Mouse (Mus musculus) heart, adult 2 months (tissue): Measurements from ENCODE around the gene Hyal3. TPM values are rescaled to one million over a fixed set of nuclear protein-coding genes. Genes with fewer than 3 reads are reported as not detected.

ENCODE experiments used
- DNase-seq, 2 experiments: peaks; one replicate each; pipeline ENCODE4 v3.0.0; 2021
- H3K27ac ChIP-seq: fragments of 200-600 bp; 2 replicates; pipeline ENCODE4 v1.8.1; 2022
- H3K27me3 ChIP-seq: fragments of 200-500 bp; 2 replicates; pipeline ENCODE4 v1.6.1; 2012; ENCODE audit warnings: mild to moderate bottlenecking, low read length, inconsistent platforms, mixed read lengths; ENCODE audit not compliant: control insufficient read depth, insufficient read depth
- H3K36me3 ChIP-seq: fragments of 200-500 bp; 2 replicates; pipeline ENCODE4 v1.6.1; 2012; ENCODE audit warnings: low read length, inconsistent platforms; ENCODE audit not compliant: control insufficient read depth, insufficient read depth
- H3K4me1 ChIP-seq: fragments of 200-500 bp; 2 replicates; pipeline ENCODE4 v1.6.1; 2011; ENCODE audit warnings: low read length; ENCODE audit not compliant: control insufficient read depth, insufficient read depth
- H3K4me3 ChIP-seq: fragments of 200-600 bp; 2 replicates; pipeline ENCODE4 v1.8.1; 2022
- H3K79me2 ChIP-seq: fragments of 200-500 bp; replicated peaks from 2 replicates; pipeline ENCODE4 v1.6.1; 2012; ENCODE audit warnings: mild to moderate bottlenecking, inconsistent platforms, low read length, moderate library complexity, mixed read lengths; ENCODE audit not compliant: control insufficient read depth, insufficient read depth
- H3K9ac ChIP-seq: fragments of 200-500 bp; 2 replicates; pipeline ENCODE4 v1.6.1; 2012; ENCODE audit warnings: low read depth, mild to moderate bottlenecking, control low read depth, inconsistent platforms, low read length, mixed read lengths
- CTCF ChIP-seq: fragments of 200-600 bp; IDR thresholded peaks from 2 replicates; pipeline ENCODE4 v1.8.1; 2022; ENCODE audit warnings: antibody characterized with exemption, mild to moderate bottlenecking, moderate library complexity
- EP300 ChIP-seq: fragments of 200-500 bp; IDR thresholded peaks from 2 replicates; pipeline ENCODE4 v1.6.1; 2011; ENCODE audit warnings: low read depth, low read length, control low read depth; ENCODE audit not compliant: insufficient read depth
- POLR2A ChIP-seq: fragments of 200-500 bp; IDR thresholded peaks from 2 replicates; pipeline ENCODE4 v1.6.1; 2011; ENCODE audit warnings: mild to moderate bottlenecking, low read depth, low read length, control low read depth; ENCODE audit not compliant: insufficient read depth
- WGBS: fragments of 180-500 bp; shearing (Covaris S2); methylation state at CpG from one replicate; pipeline ENCODE4 v1.1.7; 2018; 5-methylcytosine and 5-hydroxymethylcytosine counted together
- intact Hi-C: fragments of 180-260 bp; cut with DNase I; formaldehyde crosslinking; loops from one replicate; pipeline ENCODE4 v1.15.1; 2025
- polyA plus RNA-seq: library from polyadenylated mRNA; depleted of rRNA; stranded (reverse); fragments of >200 nt; gene quantifications from 2 replicates; pipeline ENCODE4 v1.2.3, GENCODE M21; 2012
- total RNA-seq, 2 experiments: library from RNA; stranded (reverse); gene quantifications; 2 replicates each; pipeline ENCODE4 v1.2.3; 2021

The Hyal3 gene
- total and polyA plus RNA-seq, 3 experiments: 0.29 to 0.34 (median 0.31) TPM

DNA sequence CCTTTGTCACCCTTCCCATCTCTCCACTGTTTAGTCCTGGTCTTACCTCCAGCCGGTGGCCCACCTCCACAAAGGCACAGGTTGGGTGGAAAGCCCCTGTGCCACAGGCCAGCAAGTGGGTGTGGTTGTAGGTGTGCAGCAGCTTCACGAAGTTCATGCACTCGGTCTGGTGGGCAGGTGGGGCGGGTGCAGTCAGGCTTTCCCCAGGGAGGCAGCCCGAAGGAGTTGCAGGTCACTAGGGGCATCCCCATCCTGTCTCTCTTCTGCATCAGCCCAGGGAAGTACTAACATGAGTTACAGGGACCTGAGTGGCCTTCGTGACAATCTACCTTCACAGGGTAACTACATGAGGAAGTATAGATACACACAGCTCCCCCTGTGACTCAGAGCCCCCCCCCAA, 22.6 kb downstream of the Hyal3 start:
- Histone ChIP-seq H3K9ac (no peak overlapping the region), H3K4me1 (peaks cover 3% of the 10 kb centered on the region; the same call in 1 of the 2 replicates), H3K36me3 (no peaks in the 10 kb centered on the region), H3K27me3 (no peaks in the 10 kb centered on the region), H3K4me3 (no peak overlapping the region), H3K79me2 (no peaks in the 10 kb centered on the region), H3K27ac (no peak overlapping the region)
- no peak for DNase-seq
- 72% methylated on average over 6 of the region's 6 CpGs for WGBS
- intact Hi-C loops: loop anchor here (5.0 kb wide), 1 partner anchor 134 kb away; no protein-coding TSS in a partner anchor
- TF ChIP-seq POLR2A (no peak), EP300 (no peak), CTCF (no peak)

DNA sequence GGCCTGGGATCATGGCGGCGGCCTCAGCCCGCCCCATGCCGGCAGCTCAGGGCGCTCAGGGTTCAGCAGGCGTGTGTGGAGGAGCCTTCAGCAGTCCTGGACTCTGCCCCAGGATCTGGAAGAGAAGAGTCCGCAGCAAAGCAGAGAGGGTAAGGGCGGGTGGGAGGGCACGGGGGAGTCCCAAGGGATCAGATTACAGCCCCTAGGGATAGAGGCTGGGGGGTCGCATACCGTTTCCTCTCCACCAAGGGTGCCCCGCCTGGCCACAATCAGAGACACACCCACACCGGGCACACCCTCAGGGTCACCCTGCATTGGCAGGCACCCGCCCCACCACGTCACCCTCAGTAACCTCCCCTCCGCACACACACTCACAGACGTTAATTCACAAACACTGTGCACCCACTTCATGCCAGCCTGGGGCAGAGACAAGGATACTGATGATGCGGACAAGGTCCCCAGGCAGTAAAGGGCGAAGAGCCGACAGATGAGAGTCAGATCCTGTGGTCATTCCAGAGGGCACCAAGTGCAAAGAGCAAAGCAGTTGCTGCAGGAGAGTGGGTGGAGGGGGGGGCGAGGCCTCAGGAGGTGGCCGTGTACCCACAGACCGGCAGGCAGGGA, 24.5 kb downstream of the Hyal3 start:
- Histone ChIP-seq H3K4me3 (no peak overlapping the region), H3K27ac (no peak overlapping the region; the same call in 1 of the 2 replicates), H3K79me2 (no peaks in the 10 kb centered on the region), H3K36me3 (no peaks in the 10 kb centered on the region), H3K4me1 (peaks cover 4% of the 10 kb centered on the region), H3K27me3 (no peaks in the 10 kb centered on the region), H3K9ac (no peak overlapping the region; the same call in 1 of the 2 replicates)
- TF ChIP-seq POLR2A (no peak), EP300 (no peak), CTCF (no peak)
- 52% methylated on average over 23 of the region's 23 CpGs for WGBS
- no peak for DNase-seq
- intact Hi-C loops: no loop called here

DNA sequence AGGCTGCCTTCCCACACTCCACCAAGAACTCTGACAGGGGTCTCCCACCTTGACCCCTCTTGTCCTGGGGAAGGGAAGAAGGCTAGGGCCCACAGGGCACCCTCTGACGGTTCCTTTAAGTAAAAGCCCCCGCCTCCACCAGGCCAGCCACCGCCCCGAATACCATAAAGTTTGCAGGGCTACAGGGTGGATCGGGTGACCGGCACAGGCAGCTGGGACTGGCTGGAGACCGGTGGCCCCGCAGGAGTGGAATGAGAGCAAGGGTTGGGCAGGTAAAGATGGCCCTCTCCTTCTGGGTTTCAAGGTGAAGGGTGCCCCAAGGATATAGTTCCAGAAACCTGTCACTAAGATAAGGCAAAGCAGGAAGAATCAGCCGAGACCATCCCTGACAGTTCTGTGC, 26.0 kb downstream of the Hyal3 start:
- DNase-seq: peak in 1 of 2 experiments; percentile 54
- Histone ChIP-seq H3K79me2 (no peaks in the 10 kb centered on the region), H3K36me3 (no peaks in the 10 kb centered on the region), H3K4me3 (peak overlapping the region; percentile 33; the same call in 1 of the 2 replicates), H3K9ac (peak overlapping the region; percentile 68), H3K27me3 (no peaks in the 10 kb centered on the region), H3K27ac (peak overlapping the region; percentile 80), H3K4me1 (peaks cover 10% of the 10 kb centered on the region)
- TF ChIP-seq POLR2A (peak; percentile 62; the same call in 1 of the 2 replicates), EP300 (no peak)
- intact Hi-C loops: no loop called here
- WGBS: 32% methylated on average over 9 of the region's 9 CpGs

DNA sequence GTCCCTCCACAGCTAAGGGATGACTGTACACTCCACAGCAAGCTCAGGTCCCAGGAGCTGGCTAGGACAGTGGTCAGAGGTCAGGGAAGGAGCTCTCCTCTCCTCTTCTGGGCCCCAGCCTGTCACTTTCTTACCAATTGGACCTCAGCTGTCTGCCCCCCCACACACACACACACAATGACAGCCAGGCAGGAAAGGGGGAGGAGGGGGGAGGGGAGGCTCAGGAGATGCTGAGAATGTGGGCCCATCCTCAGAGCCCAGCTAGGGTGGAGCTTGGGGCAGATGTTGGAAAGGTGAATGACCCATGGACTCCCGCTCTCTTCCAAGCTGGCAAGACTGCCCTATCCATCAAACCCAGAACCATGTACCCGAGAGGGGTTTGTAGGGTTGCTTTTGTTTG, 26.4 kb downstream of the Hyal3 start:
- no peak for TF ChIP-seq CTCF
- TF ChIP-seq POLR2A: no peak
- no peak for TF ChIP-seq EP300
- Histone ChIP-seq H3K79me2 (no peaks in the 10 kb centered on the region), H3K36me3 (no peaks in the 10 kb centered on the region), H3K4me1 (peaks cover 12% of the 10 kb centered on the region), H3K4me3 (peak overlapping the region; percentile 33; the same call in 1 of the 2 replicates), H3K27ac (peak overlapping the region; percentile 80), H3K27me3 (no peaks in the 10 kb centered on the region), H3K9ac (peak overlapping the region; percentile 68)
- intact Hi-C loops: no loop called here
- 64% methylated on average over 2 of the region's 2 CpGs for WGBS
- no peak for DNase-seq

DNA sequence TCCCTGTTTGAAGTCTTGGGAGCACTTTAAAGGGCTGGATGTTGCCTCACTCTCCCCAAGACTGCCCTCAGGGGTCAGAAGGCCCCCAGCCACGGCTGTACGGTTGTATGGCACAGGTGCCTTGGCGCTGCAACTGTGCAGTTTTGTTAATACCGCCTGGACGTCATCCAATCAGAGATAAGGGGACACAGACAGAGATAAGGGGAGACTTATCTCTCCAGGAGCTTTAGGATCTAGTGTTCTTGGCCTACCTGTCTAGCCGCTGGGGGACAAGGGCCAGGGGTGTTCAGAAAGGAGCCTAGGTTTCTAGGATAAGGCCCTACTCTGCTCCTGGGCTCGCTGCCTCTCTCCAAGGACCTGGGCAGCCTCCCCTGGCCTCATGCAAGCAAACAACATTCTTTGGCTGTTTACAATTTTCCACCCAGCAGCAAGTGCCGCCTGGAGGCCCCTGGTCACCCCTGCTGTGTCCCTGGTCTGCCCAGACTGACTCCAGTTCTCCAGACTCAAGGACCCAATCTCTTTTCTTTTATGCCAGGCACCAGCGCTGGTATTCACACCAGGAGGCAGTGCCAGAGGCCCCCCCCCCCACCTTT, 27.1 kb downstream of the Hyal3 start:
- TF ChIP-seq EP300 (no peak), POLR2A (no peak)

More for the DNA sequence above, 27.1 kb downstream of the Hyal3 start:
- no peak for DNase-seq
- 35% methylated on average over 9 of the region's 9 CpGs for WGBS
- Histone ChIP-seq H3K4me1 (peaks cover 12% of the 10 kb centered on the region), H3K27me3 (no peaks in the 10 kb centered on the region), H3K36me3 (no peaks in the 10 kb centered on the region), H3K4me3 (no peak overlapping the region), H3K9ac (peak overlapping the region; percentile 38; the same call in 1 of the 2 replicates), H3K79me2 (no peaks in the 10 kb centered on the region), H3K27ac (peak overlapping the region; percentile 64)
- intact Hi-C loops: no loop called here
